Mouse (Mus musculus) heart, postnatal 36 days (tissue): ENCODE results near the gene Bet1l. TPM values are rescaled to one million over a fixed set of nuclear protein-coding genes. Genes with fewer than 3 reads are reported as not detected.

Experiments used
- DNase-seq, 2 experiments: peaks; one replicate each; pipeline ENCODE4 v3.0.0; 2021 to 2022
- intact Hi-C: fragments of 180-260 bp; cut with DNase I; formaldehyde crosslinking; loops from one replicate; pipeline ENCODE4 v1.15.1; 2025
- total RNA-seq, 2 experiments: library from RNA; stranded (reverse); gene quantifications; 2 replicates each; pipeline ENCODE4 v1.2.3; 2021

Gene Bet1l
- total RNA-seq, 2 experiments from 2014 or later = 10.3 to 11.0 TPM

DNA sequence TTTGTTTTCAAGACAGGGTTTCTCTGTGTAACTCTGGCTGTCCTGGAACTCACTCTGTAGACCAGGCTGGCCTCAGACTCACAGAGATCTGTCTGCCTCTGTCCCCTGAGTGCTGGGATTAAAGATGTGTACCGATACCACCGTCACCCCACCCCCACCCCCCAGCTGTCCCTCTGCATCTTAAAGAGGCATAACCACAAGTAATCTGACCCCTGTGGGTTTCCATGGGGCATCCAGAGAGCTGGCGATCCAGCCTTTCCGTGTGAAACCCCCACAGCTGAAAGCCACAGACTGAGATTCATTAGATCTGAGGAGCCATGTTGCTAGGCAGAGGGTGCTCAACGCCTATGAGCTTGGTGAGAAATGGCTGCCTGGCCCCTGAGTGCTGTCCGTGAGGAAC is 2.6 kb upstream of the Bet1l start:
- no peak for DNase-seq
- intact Hi-C loops = loop anchor here (5.0 kb wide), 2 partner anchors 147 to 332 kb away; partner anchors contain the start of genes Hras and Lrrc56

DNA sequence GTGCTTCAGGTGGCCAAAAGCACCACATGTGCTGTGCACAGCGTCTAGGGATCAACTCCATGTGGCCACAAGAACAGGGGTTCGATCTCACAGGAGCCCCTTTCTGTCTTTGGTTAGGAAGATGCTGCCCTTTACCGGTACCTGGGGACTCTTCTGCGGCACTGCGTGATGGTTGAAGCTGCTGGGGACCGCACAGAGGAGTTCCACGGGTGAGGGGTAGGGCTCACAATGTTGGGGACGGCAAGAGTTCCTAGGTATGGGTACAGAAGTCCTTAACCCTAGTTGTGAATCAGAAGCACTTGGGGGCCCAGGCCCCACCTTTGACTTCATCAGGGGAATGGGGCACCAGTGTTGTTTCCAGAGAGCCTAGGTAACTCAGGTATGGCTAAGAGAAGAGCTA is 1.4 kb upstream of the Bet1l start:
- DNase-seq = no peak
- intact Hi-C loops = loop anchor here (5.0 kb wide), 2 partner anchors 149 to 334 kb away; partner anchors contain the start of genes Hras and Lrrc56

DNA sequence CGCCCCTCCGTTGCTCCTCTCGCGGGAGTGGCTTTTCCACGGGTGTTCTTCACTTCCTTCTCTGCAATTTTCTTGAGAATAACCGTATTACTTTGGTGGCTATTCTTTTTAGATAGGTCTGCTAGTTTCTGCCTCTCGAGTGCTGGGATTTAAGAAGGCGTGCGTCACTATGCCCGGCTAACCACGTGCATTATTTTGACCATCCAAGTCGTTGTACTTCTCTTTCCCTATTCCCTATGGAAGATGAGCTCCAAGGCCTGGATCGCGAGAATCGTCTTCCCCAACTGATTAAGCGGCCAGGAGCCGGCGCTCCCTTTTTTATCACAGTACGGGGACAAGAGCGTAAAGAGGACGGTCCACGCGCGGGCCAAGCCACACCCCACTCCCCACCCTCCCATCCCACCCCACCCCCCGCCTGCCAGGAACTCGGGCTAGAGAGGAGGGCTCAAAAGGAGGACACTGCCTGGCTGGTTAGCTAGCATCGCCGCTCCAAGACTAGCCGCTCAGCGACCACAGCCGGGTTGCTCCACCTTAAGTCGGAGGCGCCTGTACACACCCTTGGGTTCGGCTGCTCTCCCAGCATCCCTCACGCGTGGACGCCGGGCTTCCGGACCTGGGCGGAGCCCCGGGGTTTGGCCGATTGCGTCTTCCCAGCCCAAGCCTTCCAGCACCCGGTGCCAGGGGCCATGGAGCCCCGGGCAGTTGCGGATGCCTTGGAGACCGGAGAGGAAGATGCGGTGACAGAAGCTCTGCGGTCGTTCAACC is 410 bp downstream of the Bet1l start, which contains the start of gene Ric8a:
TSS of gene Ric8a (plus strand) at position 173 of the 765 bp plus-strand sequence.
- intact Hi-C loops = loop anchor here (1.0 to 5.0 kb wide), 3 partner anchors 25 to 335 kb away; partner anchors contain the start of genes Hras, Lrrc56 and Sirt3
- DNase-seq = peak; percentile 90 to 94

DNA sequence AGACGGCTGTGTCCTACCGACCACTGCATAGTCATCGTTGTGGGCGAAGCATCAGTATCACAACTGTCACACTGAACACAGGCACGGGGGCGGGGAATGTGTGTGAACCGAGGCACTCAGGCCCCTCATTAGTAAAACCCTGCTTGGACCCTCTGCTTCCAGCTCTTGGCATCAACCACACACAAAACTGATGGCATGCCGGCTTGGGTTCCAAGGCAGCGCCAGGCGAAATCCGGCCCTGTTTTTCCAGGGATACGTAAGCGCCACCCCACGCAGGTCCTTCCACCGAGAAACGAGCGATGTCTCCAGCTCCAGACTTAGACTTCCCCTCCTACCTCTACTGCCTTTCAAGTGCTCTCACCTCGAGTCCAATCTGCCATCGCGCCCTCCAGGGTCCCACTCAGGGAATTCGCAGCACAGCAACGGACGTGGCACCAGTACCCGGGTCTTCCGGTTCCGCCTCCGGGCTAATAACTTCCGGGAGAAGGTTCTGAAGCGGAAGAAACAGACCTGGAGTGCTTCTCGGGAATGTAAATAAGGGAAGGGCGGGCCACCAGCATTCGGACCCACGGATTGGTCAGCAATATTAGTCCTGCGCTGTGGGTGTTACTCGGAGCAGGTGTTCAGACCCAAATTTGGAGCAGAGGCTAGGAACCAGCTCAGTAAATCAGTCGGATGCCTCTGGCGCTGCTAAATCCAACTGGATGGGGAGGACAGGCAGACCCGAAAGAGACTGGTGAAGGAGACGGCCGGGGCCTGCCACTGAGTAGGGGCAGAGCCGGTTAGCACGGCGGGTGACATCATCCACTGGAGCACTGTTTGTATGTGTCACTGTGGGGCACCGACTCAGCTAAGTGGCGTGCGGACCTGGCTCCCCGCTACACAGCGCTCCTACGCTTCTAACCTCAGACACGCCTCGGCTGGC is 1.3 kb downstream of the Bet1l start, which contains the start of gene Gm45785:
TSS of gene Gm45785 (minus strand) at position 472 of the 925 bp plus-strand sequence.
- intact Hi-C loops = loop anchor here (5.0 kb wide), 2 partner anchors 151 to 336 kb away; partner anchors contain the start of genes Hras and Lrrc56
- peak; percentile 79 to 81 for DNase-seq

DNA sequence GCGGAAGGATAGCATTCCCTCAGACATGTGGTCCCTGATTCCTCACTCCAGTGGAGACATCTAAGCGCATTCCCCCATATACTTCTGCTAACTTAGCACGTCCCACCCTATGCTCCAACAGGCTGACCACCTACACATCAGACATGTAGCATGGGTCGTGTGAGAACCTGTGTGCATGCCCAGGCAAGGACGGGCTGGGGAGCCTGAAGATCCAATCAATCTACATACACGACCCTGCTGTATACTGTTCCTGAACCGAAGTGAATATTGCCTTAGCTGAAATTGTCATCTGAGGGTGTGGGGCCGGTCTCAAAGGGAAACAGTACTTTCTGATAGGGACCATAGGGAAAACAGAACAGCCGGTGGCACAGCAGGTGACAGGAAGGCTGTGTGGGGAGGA is 2.2 kb downstream of the Bet1l start:
- no peak for DNase-seq
- intact Hi-C loops = loop anchor here (5.0 kb wide), 2 partner anchors 152 to 337 kb away; partner anchors contain the start of genes Hras and Lrrc56

DNA sequence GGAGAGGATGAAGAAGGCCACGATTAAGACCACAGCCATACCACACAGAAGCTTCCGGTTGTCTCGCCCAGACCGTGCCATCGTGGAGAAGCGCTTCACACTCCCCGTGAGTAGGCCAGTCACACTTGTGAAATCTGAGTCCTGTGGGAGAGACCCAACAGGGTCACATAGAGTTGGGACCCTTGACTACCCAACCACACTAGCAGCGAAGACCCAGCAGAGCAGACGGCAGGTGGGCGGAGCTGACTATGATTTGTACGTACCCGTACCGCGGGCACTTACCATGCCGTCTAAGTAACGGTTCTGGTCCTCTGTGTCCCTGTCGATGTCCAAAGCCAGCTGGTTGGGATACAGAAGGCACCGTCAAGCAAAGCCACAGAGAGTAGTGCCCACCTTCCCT is 2.9 kb downstream of the Bet1l start:
- intact Hi-C loops = no loop called here

DNA sequence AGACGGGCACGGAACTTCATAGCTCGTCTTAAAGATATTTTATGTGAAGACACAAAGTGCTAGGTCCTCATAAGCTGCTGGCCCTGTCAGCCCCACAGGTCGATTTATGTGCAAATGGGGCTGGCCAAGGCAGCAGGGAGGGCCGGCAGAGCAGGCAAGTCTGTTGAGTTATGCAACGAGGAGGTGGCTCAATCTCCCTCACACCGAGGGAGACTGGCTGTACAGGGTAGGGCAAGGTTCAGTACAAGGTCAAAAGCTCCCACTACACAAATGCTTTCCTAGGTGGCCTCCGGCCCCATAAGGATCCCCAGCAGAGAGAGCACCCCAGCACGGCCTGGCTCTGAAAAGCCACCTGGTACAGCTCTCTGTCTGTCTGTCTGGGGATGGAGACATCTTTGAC is 4.0 kb downstream of the Bet1l start:
- no peak for DNase-seq
- intact Hi-C loops = no loop called here

More for the DNA sequence above, 2.9 kb downstream of the Bet1l start:
- DNase-seq = no peak

DNA sequence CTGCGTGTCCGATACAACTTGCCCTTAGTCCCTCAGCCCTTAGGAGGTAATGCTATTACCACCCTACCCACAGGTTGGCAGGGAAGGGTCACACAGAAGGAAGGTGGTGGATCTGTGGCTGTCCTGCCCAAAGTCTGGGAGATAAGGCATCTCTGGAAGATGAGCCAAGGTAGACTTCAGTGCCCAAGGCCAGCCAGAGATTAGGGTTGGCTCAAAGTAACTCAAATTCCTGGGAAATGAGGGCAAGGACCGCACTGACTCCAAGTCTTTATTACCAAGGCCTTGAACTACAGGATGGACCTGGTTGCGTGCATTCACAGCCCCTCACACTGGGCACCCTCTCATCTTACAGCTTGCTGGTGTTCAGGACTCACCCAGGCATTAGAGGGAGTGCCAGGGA is 5.5 kb downstream of the Bet1l start:
- DNase-seq = no peak

DNA sequence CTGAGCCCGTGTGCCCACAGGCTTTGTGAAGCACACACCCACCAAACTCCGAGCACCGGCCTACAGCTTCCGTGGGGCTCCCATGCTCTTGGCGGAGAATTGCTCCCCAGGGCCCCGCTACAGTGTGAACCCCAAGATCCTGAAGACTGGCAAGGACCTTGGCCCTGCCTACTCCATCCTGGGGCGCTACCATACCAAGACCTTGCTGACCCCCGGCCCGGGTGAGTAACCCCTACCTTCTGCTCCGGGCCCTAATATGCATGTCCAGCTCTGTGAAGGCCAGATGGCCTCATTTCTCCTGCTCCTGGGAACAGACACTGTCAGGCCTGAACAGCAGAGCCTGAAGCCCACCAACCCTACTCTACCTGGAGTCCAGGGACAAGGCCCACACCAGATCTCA is 8.8 kb downstream of the Bet1l start:
- intact Hi-C loops = loop anchor here (5.0 kb wide), 1 partner anchor 324 kb away; the partner anchor contains the start of gene Rnh1
- DNase-seq = no peak

More for the DNA sequence above, 5.5 kb downstream of the Bet1l start:
- intact Hi-C loops = no loop called here

DNA sequence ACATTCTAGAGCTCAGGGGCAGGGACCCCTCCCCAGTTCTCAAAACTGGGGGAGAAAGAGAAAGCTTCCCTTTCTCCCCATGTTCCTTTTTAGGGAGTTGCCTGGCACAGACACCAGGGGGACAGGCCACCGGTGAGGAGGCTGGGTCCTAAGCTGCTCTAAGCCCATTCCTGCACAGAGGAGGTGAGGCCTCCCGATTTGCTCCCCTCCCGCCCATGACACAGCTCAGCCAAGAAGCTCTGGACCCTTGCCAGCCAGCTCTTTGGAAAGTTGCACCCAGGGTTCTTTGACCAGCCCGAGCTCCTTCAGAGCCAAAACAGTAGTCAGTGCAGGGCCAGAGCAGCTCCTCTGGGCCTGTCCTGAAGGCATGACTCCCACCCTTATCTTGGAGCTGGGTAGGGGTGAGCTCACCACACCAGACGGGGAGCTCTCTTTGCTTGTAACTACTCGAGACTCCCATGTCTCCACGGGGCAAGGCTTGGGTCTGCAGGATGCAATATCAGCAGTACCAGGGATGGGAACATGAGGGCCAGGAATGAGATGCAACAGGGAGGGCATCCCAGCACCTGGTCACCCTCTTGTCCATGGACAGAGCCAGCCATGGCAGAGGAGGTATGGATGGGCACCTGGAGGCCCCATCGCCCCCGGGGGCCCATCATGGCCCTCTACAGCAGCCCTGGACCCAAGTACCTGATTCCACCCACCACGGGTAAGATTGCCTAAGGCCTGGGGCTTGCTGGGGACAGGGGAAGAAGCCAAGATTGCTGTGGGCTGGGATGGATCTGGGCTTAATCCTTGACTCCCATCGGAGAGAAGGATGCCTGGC is 9.4 kb downstream of the Bet1l start, which contains the start of gene Odf3:
TSS of gene Odf3 (plus strand) at position 51 of the 826 bp plus-strand sequence.
- intact Hi-C loops = loop anchor here (5.0 kb wide), 1 partner anchor 324 kb away; the partner anchor contains the start of gene Rnh1
- DNase-seq = no peak

DNA sequence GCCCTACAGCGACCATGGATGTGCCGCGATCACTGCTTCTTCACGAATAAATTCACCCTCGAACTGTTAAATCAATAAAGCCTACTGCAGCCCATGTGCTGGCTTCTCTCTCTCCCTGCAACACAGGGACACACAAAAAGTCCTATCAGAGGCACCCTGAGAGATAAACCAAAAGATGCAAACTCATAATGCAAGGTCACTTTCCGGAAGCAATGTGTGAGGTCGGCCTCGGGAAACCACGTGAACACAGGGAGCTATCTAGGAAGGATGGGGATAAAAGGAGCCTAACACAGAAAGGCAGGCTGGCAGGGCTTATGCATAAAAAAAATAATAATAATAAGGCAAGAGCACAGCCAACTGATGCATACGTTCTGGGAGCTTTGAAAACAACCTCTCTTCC is 10.7 kb downstream of the Bet1l start:
- intact Hi-C loops = loop anchor here (5.0 kb wide), 1 partner anchor 326 kb away; the partner anchor contains the start of gene Rnh1
- no peak for DNase-seq

DNA sequence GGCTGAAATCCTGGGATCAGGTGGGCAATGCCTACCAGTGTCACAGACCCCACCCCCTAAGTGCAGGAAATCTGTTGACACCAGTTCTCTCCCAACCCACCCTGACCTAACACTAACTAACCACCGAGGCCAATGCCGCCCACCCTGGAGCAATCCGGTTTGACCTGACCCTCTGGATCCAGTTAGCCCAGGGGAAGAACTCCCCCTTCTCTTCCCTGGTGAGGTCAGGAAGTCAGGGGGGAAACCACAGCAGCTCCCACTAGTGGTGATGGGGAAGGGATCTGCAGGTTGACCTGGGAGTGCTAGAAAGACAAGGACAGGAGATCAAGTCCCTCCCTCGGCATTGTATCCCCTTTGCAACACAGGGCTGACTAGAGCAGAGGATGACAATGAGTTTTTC is 11.7 kb downstream of the Bet1l start:
- intact Hi-C loops = loop anchor here (1.0 to 5.0 kb wide), 3 partner anchors 203 to 327 kb away; partner anchors contain the start of gene Rnh1
- no peak for DNase-seq

DNA sequence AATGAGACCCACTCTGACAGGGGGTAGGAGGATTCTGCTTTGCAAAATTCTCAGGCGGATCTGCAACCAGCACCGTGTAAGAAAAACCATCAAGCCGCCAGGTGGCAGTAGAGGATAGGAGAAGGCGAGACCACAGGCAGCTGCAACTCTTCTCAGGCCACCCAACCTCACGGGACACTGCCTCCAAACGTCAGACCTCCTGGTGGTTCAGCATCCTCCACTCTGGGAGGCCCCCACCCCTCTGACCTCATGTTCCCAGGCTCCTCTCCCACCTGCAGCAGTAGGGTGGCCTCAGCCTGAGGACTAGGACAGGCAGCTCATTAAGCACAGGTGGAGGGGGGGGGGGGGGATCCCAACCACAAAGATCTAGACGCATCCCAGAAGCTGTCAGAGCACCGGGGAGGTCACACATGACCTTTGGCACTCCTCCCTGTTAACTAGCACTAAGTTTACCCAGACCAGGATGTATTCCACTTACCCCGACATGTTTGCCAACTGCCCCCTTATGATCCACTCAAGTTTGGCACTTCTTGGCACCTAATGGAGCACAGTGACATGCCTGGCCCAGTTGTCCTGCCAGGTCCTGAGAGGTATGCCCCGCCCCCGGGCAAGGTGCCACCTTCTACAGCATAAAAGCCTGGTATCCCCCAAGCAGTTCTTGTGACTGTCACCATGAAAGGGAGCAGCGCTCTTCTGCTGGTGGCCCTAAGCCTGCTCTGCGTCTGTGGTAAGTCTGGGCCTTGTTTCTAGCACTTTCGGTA is 12.3 kb downstream of the Bet1l start, which contains the start of gene Scgb1c1:
TSS of gene Scgb1c1 (plus strand) at position 643 of the 761 bp plus-strand sequence.
- peak; percentile 91 to 96 for DNase-seq
- intact Hi-C loops = loop anchor here (1.0 to 5.0 kb wide), 4 partner anchors 58 to 327 kb away; partner anchors contain the start of gene Rnh1

DNA sequence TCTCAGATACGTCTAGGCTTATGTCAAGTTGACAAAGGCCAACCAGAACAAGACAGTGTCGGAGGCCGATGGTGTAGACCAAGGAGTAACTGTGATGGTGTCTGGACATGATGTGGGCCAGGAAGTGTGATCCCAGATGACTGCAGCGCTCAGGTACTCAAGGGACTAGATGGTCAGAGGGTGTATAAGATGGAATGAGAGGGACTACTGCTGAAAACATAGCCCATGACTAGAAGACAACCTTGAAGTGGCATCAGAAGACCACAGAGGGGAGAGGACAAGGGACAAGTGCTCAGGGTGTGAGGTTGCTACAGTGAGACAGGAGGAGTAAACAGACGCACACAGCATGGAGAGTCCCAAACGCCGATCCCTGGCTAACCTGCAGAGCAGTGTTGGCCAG is 13.6 kb downstream of the Bet1l start:
- intact Hi-C loops = loop anchor here (1.0 to 2.0 kb wide), 2 partner anchors 59 to 227 kb away; no protein-coding TSS in a partner anchor
- DNase-seq = no peak

DNA sequence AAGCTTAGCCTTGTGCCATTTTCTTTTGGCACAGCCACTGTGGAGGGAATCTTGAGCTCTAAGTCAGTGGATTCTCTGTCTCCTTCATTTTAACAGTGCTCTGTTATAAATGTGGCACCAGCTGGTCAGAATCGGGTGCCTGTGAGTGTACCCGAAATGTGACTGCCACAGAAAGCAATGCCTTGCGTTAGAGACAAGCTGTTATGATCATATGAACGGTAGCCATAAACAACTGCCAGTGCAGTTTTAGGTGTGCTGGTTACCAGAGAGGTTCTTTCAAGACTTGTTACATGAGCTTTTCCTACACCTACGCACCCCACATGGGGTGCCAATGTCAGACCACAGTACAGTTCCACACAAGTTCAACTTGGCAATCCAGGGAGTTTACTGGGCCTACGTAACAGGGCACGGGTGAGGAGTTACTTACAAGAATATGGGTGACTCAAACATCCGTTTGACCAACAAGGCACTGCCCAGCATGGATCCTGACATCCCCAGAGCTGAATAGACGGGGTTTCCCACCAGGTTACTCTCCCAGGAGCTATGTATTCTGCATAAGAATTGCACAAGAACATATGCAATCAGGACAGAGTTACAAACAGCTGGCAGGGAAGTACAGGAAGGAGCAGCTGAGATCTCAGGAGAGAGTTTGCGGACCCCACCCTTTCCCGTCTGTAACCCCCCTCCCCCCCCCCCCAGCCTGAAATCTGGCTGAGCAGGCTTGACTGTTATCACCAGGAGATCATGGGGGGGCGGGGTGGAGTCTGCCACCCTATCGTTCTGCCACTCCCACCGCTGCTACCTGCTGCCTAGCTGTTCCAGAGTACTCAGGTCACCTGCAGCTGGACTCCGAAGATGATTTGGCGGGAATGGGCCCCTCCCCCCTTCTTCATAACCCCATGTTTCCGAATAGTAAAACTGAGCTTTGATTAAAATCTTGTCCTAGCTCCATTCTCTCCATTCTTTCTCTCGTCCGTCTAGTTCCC is 16.3 kb downstream of the Bet1l start:
- intact Hi-C loops = no loop called here
- DNase-seq = no peak

DNA sequence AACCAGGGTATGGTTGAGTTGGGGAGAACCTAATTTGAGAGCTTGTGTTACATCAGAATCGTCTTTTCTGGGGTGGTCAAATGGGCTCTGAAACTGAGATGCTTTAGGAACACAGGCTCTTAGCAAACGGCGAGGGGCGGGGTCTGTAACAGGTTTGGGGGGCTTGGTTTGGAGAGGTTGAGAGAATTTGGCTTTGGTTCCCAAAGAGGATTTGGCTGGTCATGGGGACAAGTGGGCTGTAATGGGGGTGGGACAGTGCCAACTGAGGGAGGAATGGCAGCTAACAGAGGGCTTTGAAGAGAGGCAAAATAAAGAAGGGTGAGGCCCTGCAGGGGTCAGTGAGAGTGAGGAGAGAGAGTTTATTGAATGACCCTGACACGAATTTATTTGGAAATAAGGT is 17.8 kb downstream of the Bet1l start:
- intact Hi-C loops = loop anchor here (10.0 kb wide), 1 partner anchor 765 kb away; no protein-coding TSS in a partner anchor
- no peak for DNase-seq
